Mouse (Mus musculus): ENCODE results near the gene Pdzd3.

Gene Pdzd3

DNA sequence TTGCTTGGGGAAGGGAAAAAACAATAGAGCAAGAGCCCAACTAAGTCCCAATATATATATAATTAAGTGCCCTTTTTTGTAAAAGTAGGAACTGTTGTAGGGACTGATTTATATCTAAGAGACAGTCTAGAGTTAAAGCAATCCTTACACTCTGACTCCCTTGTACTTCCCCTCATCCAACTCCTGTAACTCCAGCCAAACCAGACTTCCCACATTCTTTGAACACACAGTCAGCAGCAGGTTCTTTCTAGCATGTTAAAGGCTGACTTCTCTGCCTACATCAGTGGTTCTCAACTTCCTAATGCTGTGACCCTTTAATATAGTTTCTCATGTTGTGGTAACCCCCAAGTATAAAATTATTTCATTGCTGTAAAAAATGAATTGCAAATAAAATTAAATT, 51.7 kb downstream of the Pdzd3 start:
- DNase-seq (ENCODE audit: low spot score), result no peak

DNA sequence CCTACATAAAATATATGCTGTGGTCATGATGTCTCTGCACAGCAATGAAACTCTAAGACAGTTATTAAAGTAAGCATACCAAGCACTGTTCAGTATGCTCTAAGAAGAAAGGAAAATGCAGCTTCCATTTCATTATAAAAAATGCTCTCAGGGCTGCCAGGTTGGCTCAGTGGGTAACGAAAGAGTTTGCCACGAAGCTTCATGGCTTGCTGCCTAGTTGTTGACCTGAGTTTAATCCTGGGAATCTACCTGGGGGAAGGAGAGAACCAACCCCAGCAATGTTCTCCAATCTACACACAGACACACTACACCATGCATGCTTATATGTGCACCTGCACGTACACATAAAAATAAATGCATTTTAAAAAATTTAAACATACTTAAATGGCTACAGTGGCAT, 52.1 kb downstream of the Pdzd3 start:
- no peak for DNase-seq (ENCODE audit: low spot score)

All from urinary bladder, postnatal 10 days (tissue).